Mouse (Mus musculus): ENCODE measurements around the gene Ndufa8.

- TF ChIP-seq CTCF (IDR thresholded peaks at IDR 0.05; ENCODE audit: low read depth), result no peak
- TF ChIP-seq EP300 (IDR thresholded peaks at IDR 0.05; ENCODE audit: low read depth), result no peak
Measured at GRCm38 (mm10) chr2:36085041-36085440, 35.8 kb upstream of the Ndufa8 start.

All from liver, embryonic 14.5 days (tissue).